Mouse (Mus musculus): ENCODE results near the gene Ankrd44. TPM values are rescaled to one million over a fixed set of nuclear protein-coding genes. Genes with fewer than 3 reads are reported as not detected.
A peak's percentile ranks its signal among the peaks of the same experiment; 100 is the strongest.

Gene Ankrd44
- polyA plus RNA-seq, 1 experiment from 2014 or later, result 7.8 TPM

DNA sequence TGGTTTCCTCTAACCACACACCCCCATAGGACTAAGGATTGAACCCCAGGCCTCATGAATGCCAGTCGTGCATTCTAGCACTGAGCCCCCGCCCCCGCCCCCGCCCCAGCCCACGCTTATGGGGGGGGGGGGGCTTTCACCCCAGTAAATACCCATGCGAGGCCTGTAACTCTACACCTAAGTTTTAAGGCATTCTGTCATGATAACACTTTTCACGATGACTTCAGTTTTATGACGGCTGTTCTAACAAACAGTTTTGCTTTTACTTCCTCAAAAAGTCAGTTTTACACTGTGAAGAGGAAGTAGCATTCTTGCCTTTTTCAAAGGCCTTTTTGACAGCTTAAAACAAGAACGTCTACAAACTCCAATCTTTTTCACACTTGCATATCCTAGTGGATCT lies 11.8 kb downstream of the Ankrd44 start:
- WGBS, result 62% methylated on average over 9 of the region's 9 CpGs
- no peak overlapping the region for H3K4me3 ChIP-seq
- H3K36me3 ChIP-seq, result no peaks in the 10 kb centered on the region
- DNase-seq (ENCODE audit: low spot score), result no peak
- no peak overlapping the region for H3K27ac ChIP-seq (replicated peaks)
- H3K27me3 ChIP-seq (ENCODE audit: low read depth, poor library complexity, severe bottlenecking), result no peaks in the 10 kb centered on the region
- H3K9me3 ChIP-seq (replicated peaks), result no peaks in the 10 kb centered on the region
- peaks cover 5% of the 10 kb centered on the region; the same call in 1 of the 2 replicates for H3K4me1 ChIP-seq

DNA sequence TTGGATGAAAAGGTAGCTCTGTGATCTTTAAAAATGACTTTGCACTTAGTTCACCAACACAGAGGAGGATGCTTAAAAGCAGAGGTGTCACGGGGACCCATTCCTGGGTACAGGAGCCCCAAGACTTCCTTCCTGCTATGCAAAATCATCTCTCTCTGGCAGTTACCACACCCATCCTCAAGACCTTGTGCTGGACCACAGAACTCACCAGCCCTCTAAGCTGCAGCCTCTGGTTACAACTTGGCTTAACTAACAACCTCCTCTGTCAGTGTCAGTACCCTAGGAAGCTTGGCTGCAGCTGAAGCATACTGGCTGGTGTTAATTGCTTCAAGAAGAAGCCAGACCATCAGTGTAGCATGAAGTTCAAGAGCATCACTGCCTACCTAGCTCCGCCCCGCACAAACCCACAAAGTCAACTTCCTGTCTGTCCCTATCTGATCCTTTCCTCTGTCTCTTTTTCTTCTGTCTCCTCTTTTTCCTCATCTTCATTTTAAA lies 12.8 kb downstream of the Ankrd44 start:
- no peaks in the 10 kb centered on the region for H3K9me3 ChIP-seq (replicated peaks)
- H3K4me3 ChIP-seq, result no peak overlapping the region
- peaks cover 9% of the 10 kb centered on the region; the same call in 1 of the 2 replicates for H3K4me1 ChIP-seq
- 81% methylated on average over 3 of the region's 3 CpGs for WGBS
- H3K27ac ChIP-seq (replicated peaks), result no peak overlapping the region
- no peaks in the 10 kb centered on the region for H3K36me3 ChIP-seq
- no peaks in the 10 kb centered on the region for H3K27me3 ChIP-seq (ENCODE audit: low read depth, poor library complexity, severe bottlenecking)
- no peak for DNase-seq (ENCODE audit: low spot score)

DNA sequence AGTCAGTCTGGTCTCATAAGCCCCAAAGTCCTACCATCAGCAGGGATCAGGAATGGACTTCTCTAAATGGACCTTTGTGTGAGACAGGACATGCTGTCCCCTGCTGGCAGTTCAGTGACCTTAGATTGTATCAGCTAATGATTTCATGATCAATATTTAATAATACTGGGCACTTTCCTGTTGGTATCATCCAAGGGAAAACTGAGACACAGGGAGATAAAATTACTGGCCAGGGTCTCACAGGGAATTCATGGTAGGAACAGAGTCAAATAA lies 13.2 kb downstream of the Ankrd44 start:
- no peak for DNase-seq (ENCODE audit: low spot score)
- peaks cover 9% of the 10 kb centered on the region; the same call in 1 of the 2 replicates for H3K4me1 ChIP-seq

DNA sequence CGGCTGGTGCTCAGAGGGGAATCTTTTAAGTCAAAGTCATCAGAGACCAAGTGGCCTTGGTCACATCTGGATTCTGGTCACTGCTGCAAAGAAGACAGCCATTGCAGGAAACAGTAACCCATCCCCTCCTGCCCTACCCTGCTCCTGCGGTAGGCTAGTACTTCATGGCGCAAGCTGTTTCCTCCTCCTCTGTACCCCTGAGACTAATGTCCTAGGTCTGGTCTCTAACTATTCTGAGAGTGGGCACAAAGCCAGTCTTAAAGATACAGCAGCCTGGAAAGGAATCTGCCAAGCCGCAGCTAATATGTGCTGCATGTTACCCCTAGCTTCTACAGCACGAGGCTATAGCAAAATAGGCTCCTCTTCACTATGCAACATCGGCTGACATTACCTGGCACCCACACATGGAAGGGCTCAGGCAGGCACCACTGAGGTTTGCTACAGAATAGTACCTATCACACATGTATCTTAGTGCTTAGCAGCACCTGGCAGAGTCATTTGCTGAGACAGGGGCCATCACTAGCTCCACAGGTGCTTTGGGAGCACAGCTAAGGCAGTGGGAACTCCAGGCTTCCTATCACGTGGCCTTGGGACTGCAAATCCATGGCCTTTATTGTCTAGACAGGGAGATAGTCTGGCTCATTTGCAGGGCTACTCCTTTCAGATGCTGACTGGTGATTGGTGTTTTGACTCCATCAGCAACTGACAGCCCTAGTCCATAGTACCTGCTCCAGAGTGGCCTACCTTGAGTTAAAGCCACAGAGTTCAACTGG lies 13.7 kb downstream of the Ankrd44 start:
- DNase-seq (ENCODE audit: low spot score), result no peak
- H3K9me3 ChIP-seq (replicated peaks), result no peaks in the 10 kb centered on the region
- no peak overlapping the region for H3K27ac ChIP-seq (replicated peaks)
- no peaks in the 10 kb centered on the region for H3K36me3 ChIP-seq
- peaks cover 9% of the 10 kb centered on the region; the same call in 1 of the 2 replicates for H3K4me1 ChIP-seq
- H3K4me3 ChIP-seq, result no peak overlapping the region
- WGBS, result 76% methylated on average over 7 of the region's 7 CpGs
- no peaks in the 10 kb centered on the region for H3K27me3 ChIP-seq (ENCODE audit: low read depth, poor library complexity, severe bottlenecking)

More for the DNA sequence above, 13.2 kb downstream of the Ankrd44 start:
- Histone ChIP-seq H3K9me3 (replicated peaks) (no peaks in the 10 kb centered on the region), H3K36me3 (no peaks in the 10 kb centered on the region), H3K27ac (replicated peaks) (no peak overlapping the region), H3K27me3 (ENCODE audit: low read depth, poor library complexity, severe bottlenecking) (no peaks in the 10 kb centered on the region), H3K4me3 (no peak overlapping the region)

DNA sequence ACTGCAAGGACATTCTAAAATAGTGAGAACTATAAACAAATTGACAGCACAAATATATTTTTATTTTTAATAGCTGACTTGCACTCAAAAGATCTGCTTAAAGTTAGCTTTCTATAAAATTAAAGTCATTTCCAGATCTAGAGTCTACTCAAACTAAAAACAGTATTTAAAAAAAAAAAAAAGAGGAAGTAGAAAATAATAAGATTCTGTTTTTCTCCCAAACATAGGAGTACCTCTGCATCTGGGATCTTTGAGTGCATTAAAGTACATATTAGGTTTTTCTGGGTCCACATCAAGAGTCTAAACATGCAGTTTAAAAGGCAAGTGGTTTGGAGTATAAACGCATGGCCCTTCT lies 15.0 kb downstream of the Ankrd44 start:
- peaks cover 19% of the 10 kb centered on the region for H3K4me1 ChIP-seq
- 90% methylated on average over 1 of the region's 1 CpGs for WGBS

DNA sequence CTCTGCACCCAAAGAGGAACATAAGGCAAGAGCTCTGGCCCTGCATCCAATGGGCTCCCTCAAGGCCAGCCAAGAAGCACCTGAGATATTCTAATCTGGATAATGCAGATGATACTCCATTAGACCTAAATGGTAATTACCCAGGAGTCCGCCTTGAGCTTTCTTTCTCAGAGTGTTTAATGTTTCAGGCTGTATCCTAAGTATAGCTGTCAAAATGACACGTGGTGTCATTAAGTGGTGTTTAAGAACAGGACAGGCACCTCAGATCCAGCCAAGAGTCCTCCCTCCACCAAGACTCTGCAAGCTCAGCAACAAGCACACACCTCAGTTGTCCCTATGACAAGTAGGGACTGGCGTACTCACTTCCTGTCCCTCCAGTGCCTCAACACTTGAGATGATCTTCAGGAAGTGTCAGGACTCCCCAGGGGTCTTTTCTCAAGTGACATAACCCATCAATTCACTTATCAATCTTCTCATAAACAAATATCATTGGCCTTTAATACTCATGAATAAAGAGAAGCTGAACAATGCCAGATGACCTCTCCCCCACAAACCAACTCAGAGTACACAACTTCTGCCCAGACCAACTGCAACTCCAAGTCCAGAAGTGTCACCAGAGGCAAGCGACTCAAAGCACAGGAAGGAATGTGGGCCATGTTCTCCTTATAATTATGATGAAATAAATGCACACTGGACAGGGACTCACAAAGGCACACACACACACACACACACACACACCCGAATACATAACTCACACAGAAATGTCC lies 15.5 kb downstream of the Ankrd44 start:
- Histone ChIP-seq H3K9me3 (replicated peaks) (no peaks in the 10 kb centered on the region), H3K36me3 (no peaks in the 10 kb centered on the region), H3K27me3 (ENCODE audit: low read depth, poor library complexity, severe bottlenecking) (no peaks in the 10 kb centered on the region), H3K4me3 (no peak overlapping the region), H3K27ac (replicated peaks) (no peak overlapping the region), H3K4me1 (peaks cover 22% of the 10 kb centered on the region)
- WGBS, result 87% methylated on average over 5 of the region's 5 CpGs
- no peak for DNase-seq (ENCODE audit: low spot score)

More for the DNA sequence above, 15.0 kb downstream of the Ankrd44 start:
- H3K27me3 ChIP-seq (ENCODE audit: low read depth, poor library complexity, severe bottlenecking), result no peaks in the 10 kb centered on the region
- H3K9me3 ChIP-seq (replicated peaks), result no peaks in the 10 kb centered on the region
- no peak overlapping the region for H3K27ac ChIP-seq (replicated peaks)
- no peaks in the 10 kb centered on the region for H3K36me3 ChIP-seq
- H3K4me3 ChIP-seq, result no peak overlapping the region
- no peak for DNase-seq (ENCODE audit: low spot score)

DNA sequence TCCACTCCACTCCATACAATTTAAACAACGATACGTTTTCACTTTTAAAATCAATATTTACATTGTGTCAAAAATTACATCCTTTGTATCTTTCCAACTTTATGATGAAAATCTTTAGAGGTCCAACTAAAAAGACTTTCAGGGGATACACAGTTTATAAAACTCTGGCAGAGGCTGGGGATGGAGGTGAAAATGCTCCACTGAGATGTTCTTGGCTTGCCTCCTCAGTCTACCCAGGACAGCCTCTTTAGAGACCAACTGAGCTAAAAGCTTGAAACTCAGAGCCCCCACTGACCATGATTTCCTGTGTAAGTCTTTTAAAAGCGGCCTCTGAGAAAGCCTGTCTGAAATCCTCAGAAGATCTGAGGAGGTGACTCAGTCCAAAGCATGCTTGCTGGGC lies 17.4 kb downstream of the Ankrd44 start:
- Histone ChIP-seq H3K36me3 (no peaks in the 10 kb centered on the region), H3K4me3 (no peak overlapping the region), H3K9me3 (replicated peaks) (no peaks in the 10 kb centered on the region), H3K27me3 (ENCODE audit: low read depth, poor library complexity, severe bottlenecking) (no peaks in the 10 kb centered on the region), H3K27ac (replicated peaks) (no peak overlapping the region), H3K4me1 (peaks cover 22% of the 10 kb centered on the region)
- no peak for DNase-seq (ENCODE audit: low spot score)
- WGBS, result 85% methylated on average over 3 of the region's 3 CpGs

DNA sequence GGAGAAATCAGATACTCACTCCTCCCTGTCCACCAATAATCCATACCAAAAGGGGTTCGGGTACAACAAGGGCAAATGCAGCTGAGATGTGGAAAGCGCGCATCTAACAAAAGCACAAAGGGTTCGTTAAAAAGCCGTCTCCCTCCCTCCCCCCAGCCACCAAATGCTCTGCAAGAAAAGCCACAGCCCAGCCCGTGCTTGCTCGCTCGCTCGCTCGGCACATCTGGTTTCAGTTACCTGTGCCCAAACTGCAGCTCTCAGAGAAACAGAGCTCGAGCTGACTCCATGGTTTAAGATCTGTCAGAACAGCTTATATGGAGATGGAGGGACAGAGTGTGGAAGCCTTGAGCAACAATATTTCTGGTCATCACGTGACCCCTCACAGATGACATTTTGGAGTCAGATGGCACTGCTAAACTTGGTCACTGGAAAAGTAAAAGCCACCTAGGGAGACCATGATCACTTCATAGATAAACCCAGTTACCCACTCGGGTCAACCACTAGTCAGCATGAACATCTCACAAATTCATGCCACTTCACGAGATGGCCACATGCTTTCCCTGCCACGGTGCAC lies 19.0 kb downstream of the Ankrd44 start:
- Histone ChIP-seq H3K36me3 (no peaks in the 10 kb centered on the region), H3K27ac (replicated peaks) (no peak overlapping the region), H3K4me3 (no peak overlapping the region), H3K27me3 (ENCODE audit: low read depth, poor library complexity, severe bottlenecking) (no peaks in the 10 kb centered on the region), H3K9me3 (replicated peaks) (no peaks in the 10 kb centered on the region), H3K4me1 (peaks cover 22% of the 10 kb centered on the region)
- peak; percentile 42 for DNase-seq (ENCODE audit: low spot score)
- 46% methylated on average over 15 of the region's 15 CpGs for WGBS

DNA sequence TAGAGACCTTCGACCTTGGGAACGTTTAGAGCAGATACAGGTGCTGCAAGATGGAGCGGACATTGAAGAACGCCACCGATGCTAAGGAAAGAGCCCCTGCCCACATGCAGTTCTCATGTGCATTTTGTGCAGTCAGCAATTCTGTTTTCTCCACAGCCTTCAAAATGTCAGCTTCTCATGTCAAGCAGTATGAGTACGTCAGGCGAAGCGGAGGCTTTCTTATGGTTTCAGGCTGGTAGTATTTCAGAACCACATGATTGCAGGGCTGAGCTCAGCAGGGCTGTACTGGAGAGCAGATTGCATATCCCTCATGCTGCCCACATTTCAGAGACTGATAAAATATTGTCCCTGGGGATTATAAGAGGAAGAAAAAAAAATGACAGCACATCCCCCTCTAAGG lies 19.9 kb downstream of the Ankrd44 start:
- Histone ChIP-seq H3K27ac (replicated peaks) (no peak overlapping the region), H3K9me3 (replicated peaks) (no peaks in the 10 kb centered on the region), H3K4me1 (peaks cover 22% of the 10 kb centered on the region), H3K4me3 (no peak overlapping the region), H3K36me3 (no peaks in the 10 kb centered on the region), H3K27me3 (ENCODE audit: low read depth, poor library complexity, severe bottlenecking) (no peaks in the 10 kb centered on the region)
- no peak for DNase-seq (ENCODE audit: low spot score)
- 88% methylated on average over 8 of the region's 8 CpGs for WGBS

DNA sequence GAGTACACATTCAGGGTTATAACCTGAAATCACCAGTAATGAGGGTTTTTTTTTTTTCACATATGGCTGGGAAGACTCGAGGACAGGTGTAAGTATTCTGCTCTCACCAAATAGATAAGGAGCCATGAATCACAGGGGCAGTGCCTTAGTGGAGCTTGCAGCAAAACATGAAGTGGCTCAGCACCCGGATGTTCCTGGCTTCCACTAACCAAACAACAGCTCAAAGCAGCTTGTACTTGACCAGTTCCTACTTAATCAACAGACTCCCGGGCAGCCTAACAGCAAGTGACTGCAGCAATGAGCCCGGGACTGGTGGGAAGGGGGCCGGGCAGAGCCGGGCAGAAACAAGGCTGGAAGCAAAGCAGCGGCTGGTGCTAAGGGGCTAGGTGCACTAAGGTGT lies 20.6 kb downstream of the Ankrd44 start:
- H3K27ac ChIP-seq (replicated peaks), result no peak overlapping the region
- DNase-seq (ENCODE audit: low spot score), result no peak
- H3K4me3 ChIP-seq, result no peak overlapping the region
- H3K9me3 ChIP-seq (replicated peaks), result no peaks in the 10 kb centered on the region
- 76% methylated on average over 7 of the region's 7 CpGs for whole genome bisulfite sequencing
- H3K36me3 ChIP-seq, result no peaks in the 10 kb centered on the region
- peaks cover 20% of the 10 kb centered on the region for H3K4me1 ChIP-seq
- H3K27me3 ChIP-seq (ENCODE audit: low read depth, poor library complexity, severe bottlenecking), result no peaks in the 10 kb centered on the region

DNA sequence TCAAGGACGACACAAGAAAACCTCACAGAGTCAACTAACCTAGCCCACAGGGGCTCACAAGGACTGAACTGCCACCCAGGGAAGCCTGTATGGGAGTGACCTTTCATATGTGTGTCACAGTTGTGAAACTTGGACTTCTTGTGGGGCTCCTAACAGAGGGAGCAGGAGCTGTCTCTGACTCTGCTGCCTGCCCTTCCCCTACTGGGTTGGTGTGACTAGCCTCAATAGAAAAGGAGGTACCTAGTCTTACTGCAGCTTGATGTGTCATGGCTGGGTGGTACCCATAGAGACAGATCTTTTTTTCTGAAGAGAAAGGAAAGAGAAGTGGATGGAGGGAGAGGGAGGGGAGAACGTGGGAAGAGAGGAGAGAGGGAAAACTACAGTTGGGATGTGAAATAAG lies 22.0 kb downstream of the Ankrd44 start:
- Histone ChIP-seq H3K36me3 (no peaks in the 10 kb centered on the region), H3K4me1 (peaks cover 15% of the 10 kb centered on the region)

DNA sequence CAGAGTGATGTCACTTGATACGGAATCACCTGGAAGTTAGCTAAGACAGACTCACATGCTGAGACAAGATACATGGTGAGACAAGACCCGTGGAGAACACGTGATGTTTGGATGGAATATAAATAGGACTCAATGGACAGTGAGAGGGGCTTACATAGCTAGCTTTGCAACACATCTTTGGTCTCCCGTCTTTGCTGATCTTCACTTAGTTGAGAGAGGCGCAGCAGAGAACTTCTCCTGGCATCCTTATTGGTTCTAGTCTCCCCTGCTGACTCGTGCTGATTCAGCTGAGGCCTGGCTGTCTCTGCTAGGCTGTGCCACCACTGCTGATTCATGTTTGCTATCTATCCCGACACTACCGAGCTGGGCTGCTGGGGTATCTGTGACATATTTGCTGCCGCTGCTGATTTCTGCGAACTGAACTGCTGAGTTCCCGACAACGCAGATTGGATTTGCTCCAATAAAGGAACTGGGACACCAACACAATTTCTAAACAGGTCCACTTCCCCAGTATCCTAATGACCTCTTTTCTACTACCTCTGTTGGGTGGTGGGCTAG lies 23.4 kb downstream of the Ankrd44 start:
- no peak overlapping the region for H3K27ac ChIP-seq (replicated peaks)
- H3K9me3 ChIP-seq (replicated peaks), result no peaks in the 10 kb centered on the region
- H3K4me3 ChIP-seq, result no peak overlapping the region
- H3K27me3 ChIP-seq (ENCODE audit: low read depth, poor library complexity, severe bottlenecking), result no peaks in the 10 kb centered on the region
- H3K4me1 ChIP-seq, result peaks cover 13% of the 10 kb centered on the region
- no peaks in the 10 kb centered on the region for H3K36me3 ChIP-seq
- 93% methylated on average over 12 of the region's 12 CpGs for WGBS
- DNase-seq (ENCODE audit: low spot score), result no peak

More for the DNA sequence above, 22.0 kb downstream of the Ankrd44 start:
- no peaks in the 10 kb centered on the region for H3K9me3 ChIP-seq (replicated peaks)
- 88% methylated on average over 2 of the region's 2 CpGs for WGBS
- H3K27ac ChIP-seq (replicated peaks), result no peak overlapping the region
- no peak for DNase-seq (ENCODE audit: low spot score)
- no peak overlapping the region for H3K4me3 ChIP-seq
- no peaks in the 10 kb centered on the region for H3K27me3 ChIP-seq (ENCODE audit: low read depth, poor library complexity, severe bottlenecking)

DNA sequence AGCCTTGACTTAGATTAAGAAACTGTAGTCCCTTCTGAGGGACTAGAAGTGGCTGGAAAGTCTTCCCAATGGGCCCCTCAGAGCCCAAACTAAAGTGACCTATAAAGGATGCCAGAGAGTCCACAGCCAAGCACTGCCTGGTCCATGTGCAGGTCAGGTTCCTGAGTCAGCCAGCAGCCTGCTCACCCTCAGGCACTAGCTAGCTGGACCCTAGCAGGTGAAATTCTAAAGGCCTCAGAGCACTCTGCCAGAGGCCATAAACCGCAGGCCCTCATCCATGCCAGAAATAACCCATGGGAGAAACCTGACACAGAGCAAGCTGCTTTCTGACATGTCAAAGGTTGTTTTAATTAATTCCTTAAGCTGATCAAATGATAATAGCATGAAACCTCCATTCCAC lies 25.1 kb downstream of the Ankrd44 start:
- H3K27me3 ChIP-seq (ENCODE audit: low read depth, poor library complexity, severe bottlenecking), result no peaks in the 10 kb centered on the region
- WGBS, result 89% methylated on average over 1 of the region's 1 CpGs
- no peak for DNase-seq (ENCODE audit: low spot score)
- H3K4me3 ChIP-seq, result no peak overlapping the region
- no peak overlapping the region for H3K27ac ChIP-seq (replicated peaks)
- H3K9me3 ChIP-seq (replicated peaks), result no peaks in the 10 kb centered on the region
- H3K4me1 ChIP-seq, result peaks cover 1% of the 10 kb centered on the region; the same call in 1 of the 2 replicates
- H3K36me3 ChIP-seq, result no peaks in the 10 kb centered on the region
